Mouse (Mus musculus) granulocyte monocyte progenitor cell, adult 5-6 weeks (primary cell): ENCODE measurements around the gene Atp13a2. TPM values are rescaled to one million over a fixed set of nuclear protein-coding genes. Genes with fewer than 3 reads are reported as not detected.

ENCODE experiments used
- ATAC-seq: replicated peaks from 2 replicates; pipeline ENCODE4 v1.8.0; 2016; ENCODE audit warnings: mild to moderate bottlenecking, moderate TSS enrichment, inconsistent platforms; ENCODE audit not compliant: poor library complexity, severe bottlenecking
- total RNA-seq, 2 experiments: library from RNA; stranded (forward) in 1 of 2; stranded (reverse) in 1 of 2; fragments of 200-712, 200-1000 nt in 1 of 2; fragments of >200 nt in 1 of 2; fragmentation: Nextera tagmentation in 1 of 2; gene quantifications; 2 replicates each; pipeline ENCODE4 v1.2.3; 2014 to 2017

Atp13a2 gene
- total RNA-seq, 2 experiments from 2014 or later, result 23.6 to 30.5 TPM

DNA sequence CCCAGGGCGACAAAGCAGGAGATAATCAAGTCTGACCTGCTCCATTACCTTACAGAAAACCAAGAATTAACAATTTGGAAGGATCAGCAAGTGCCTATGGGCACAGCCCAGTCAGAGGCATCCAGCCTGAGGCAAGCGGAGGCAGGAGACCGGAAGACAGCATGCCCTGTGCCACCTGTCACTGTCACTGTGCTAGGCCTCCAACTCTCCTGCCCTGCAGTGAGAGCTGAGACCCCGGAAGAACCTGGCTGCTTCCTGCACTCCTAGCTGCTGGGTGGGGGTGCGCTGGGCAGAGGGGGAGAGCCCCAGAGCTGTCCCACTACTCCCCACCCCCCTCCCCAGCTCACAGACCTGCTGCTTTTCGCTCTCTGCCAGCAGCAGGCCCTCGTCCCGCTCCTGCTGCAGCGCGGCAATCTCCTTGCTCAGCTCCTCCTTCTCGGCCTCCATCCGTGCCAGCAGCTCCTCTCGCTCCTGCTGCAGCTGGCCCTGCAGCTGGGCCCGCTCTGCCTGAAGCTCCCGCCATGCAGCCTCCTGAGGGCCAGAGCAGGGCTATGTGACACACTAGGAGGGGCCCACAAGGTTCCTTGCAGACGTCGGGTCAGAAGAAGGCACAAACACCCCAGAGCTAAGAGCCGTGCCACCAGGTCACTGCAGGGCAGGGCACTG lies 44.0 kb downstream of the Atp13a2 start:
- no peak for ATAC-seq

GRCm38 (mm10) chr4:141031733-141032132 lies 45.1 kb downstream of the Atp13a2 start:
- ATAC-seq, result peak; percentile 89

- 0 out of 2 replicates have a peak, but pooled peaks have one; percentile 6 for ATAC-seq
Observed at GRCm38 (mm10) chr4:141033606-141034549, 47.2 kb downstream of the Atp13a2 start.

DNA sequence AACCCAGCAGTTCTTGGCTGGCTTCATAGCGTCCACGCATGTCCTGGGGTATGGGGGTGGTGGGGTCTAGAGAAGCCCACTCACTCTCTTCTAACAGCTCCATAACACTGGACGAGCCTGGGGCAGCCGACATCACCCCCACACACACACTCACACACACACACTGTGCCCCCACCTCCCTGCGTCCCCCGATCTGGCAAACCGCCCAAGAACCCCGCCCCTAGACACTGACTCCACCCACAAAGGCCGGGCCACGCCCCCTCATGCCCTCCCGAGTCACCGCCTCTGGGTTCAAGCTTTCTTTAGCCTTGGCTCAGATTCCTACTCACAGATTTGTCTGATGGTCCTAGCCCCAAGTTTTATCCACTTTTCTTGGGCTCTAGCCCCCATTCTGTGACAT lies 54.4 kb downstream of the Atp13a2 start:
- no peak for ATAC-seq

DNA sequence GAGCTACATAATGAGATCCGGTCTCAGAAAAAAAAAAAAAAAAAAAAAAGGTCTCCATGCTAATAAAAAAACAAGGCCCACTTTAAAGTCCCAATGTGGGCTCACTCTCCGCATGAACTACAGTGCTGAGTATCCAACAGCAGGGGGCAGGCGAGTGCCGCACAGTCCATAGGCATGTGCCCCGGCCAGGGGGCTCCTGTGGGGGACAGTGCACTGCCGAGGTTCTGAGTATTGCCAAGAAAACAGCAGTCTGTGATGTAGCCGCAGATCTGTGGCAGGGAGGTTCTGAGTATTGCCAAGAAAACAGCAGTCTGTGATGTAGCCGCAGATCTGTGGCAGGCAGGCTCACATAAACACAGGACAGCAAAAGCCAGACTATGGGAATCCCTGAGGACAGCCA lies 58.1 kb downstream of the Atp13a2 start:
- peak; percentile 79 for ATAC-seq

DNA sequence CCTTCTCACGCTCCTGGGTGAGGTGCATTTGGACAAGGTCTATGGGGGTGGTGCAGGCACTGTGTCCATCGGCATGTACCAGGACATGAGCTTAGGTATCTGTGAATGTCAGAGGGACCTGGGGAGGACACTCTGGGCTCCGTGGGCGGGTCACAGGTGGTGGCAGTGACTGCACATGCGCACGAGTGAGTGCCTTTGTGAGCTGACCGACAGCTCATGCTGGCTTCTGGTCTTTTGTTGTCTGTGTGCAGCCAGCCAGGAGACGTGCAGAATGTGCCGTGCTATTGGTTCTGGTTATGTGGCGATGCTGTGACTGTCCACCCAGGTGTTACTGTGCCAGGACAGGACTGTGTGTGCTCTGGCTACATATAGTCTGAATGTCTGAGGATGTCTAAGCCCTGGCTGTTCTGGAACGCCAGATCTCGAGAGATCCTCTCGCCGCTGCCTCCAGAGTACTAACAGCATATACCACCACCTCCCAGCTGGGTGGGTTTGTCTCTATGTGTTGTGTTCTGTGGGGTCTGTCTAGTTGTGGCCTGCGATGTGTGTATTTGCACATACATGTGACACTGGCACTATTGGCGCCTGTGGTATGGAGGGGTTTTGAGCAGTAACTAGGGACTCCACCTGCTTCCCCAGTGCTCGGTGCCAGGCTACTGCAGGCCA lies 62.3 kb downstream of the Atp13a2 start:
- no peak for ATAC-seq

DNA sequence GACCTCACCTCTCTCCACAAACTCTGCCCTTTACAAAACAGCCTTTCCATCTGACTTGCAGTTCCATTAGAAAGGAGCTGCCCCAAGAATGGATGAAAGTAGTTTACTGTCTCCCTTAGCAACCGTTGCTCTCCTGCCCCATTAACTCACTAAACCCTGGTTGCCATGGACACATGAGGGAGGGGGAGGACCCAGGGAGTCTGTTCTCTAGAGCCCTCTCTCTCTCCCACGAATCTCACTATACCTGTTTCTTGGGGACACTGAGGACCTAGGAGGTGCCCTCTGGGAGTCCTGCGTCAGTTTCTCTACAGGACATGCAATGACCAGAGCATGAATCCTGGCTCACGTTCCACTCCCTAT lies 62.8 kb downstream of the Atp13a2 start:
- ATAC-seq, result no peak

GRCm38 (mm10) chr4:141052442-141052841 lies 65.8 kb downstream of the Atp13a2 start:
- ATAC-seq, result no peak

DNA sequence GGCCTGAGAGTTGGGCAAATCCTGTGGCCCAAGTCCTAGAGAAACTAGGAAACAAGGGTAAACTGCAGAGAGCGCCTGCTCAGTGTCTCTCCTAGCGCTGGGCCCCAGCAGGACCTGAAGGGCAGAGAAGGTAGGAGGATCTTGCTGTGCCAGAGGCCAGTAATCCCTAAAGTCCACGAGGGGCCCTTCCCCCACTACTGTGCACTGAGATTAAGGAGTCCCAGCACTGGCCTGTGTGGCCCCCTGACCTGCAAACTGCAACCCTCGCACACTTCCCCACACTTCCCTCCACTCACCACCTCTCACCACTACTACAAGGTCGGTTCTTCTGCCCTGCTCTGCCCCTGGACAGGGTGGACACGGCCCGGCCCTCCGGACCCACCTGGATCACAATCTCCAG lies 66.5 kb downstream of the Atp13a2 start:
- ATAC-seq, result no peak

- ATAC-seq, result no peak
Observed at GRCm38 (mm10) chr4:141053568-141054161, 67.0 kb downstream of the Atp13a2 start.

Other genes with a start within 250 kb of the Atp13a2 start
- not detected in 2 replicates for gene Padi6, start 244.2 kb upstream of the Atp13a2 start, total RNA-seq (2014; fragmentation: Nextera tagmentation)
- not detected in 2 replicates for gene Padi6, start 244.2 kb upstream of the Atp13a2 start, total RNA-seq (2017)
- 2.8 and 7.9 TPM in 2 replicates for gene Padi4, start 212.6 kb upstream of the Atp13a2 start, total RNA-seq (2014; fragmentation: Nextera tagmentation)
- gene Padi4, start 212.6 kb upstream of the Atp13a2 start, total RNA-seq (2017), result 5.1 and 6.4 TPM in 2 replicates
- gene Padi3, start 176.2 kb upstream of the Atp13a2 start, total RNA-seq (2014; fragmentation: Nextera tagmentation), result 0.19 and 0.21 TPM in 2 replicates
- gene Padi3, start 176.2 kb upstream of the Atp13a2 start, total RNA-seq (2017), result 0.04 TPM in 1 of 2 replicates, not detected in the other
- gene Padi1, start 141.1 kb upstream of the Atp13a2 start, total RNA-seq (2014; fragmentation: Nextera tagmentation), result not detected in 2 replicates
- not detected in 2 replicates for gene Padi1, start 141.1 kb upstream of the Atp13a2 start, total RNA-seq (2017)
- gene Padi2, start 80.5 kb upstream of the Atp13a2 start, total RNA-seq (2014; fragmentation: Nextera tagmentation), result 13.1 TPM in 2 replicates
- 4.0 and 6.6 TPM in 2 replicates for gene Padi2, start 80.5 kb upstream of the Atp13a2 start, total RNA-seq (2017)
- 143 and 167 TPM in 2 replicates for gene Sdhb, start 25.7 kb upstream of the Atp13a2 start, total RNA-seq (2014; fragmentation: Nextera tagmentation)
- gene Sdhb, start 25.7 kb upstream of the Atp13a2 start, total RNA-seq (2017), result 116 and 142 TPM in 2 replicates
- gene Mfap2, start 23.5 kb downstream of the Atp13a2 start, total RNA-seq (2014; fragmentation: Nextera tagmentation), result not detected in 2 replicates
- gene Mfap2, start 23.5 kb downstream of the Atp13a2 start, total RNA-seq (2017), result not detected in 2 replicates
- 6.4 and 8.0 TPM in 2 replicates for gene Crocc, start 73.7 kb downstream of the Atp13a2 start, total RNA-seq (2014; fragmentation: Nextera tagmentation)
- 6.5 and 7.0 TPM in 2 replicates for gene Crocc, start 73.7 kb downstream of the Atp13a2 start, total RNA-seq (2017)
- 30.6 and 52.4 TPM in 2 replicates for gene Necap2, start 91.5 kb downstream of the Atp13a2 start, total RNA-seq (2014; fragmentation: Nextera tagmentation)
- 45.5 and 54.2 TPM in 2 replicates for gene Necap2, start 91.5 kb downstream of the Atp13a2 start, total RNA-seq (2017)
- not detected in 2 replicates for gene Spata21, start 101.5 kb downstream of the Atp13a2 start, total RNA-seq (2014; fragmentation: Nextera tagmentation)
- not detected in 2 replicates for gene Spata21, start 101.5 kb downstream of the Atp13a2 start, total RNA-seq (2017)
- gene Szrd1, start 152.9 kb downstream of the Atp13a2 start, total RNA-seq (2014; fragmentation: Nextera tagmentation), result 41.1 and 54.8 TPM in 2 replicates
- 58.0 and 63.0 TPM in 2 replicates for gene Szrd1, start 152.9 kb downstream of the Atp13a2 start, total RNA-seq (2017)
- gene Fbxo42, start 161.0 kb downstream of the Atp13a2 start, total RNA-seq (2014; fragmentation: Nextera tagmentation), result 16.5 and 18.6 TPM in 2 replicates
- gene Fbxo42, start 161.0 kb downstream of the Atp13a2 start, total RNA-seq (2017), result 7.2 and 7.8 TPM in 2 replicates
- gene Rsg1, start 227.1 kb downstream of the Atp13a2 start, total RNA-seq (2014; fragmentation: Nextera tagmentation), result 1.4 and 1.8 TPM in 2 replicates
- gene Rsg1, start 227.1 kb downstream of the Atp13a2 start, total RNA-seq (2017), result 1.4 and 2.6 TPM in 2 replicates